Mouse (Mus musculus): Measurements from ENCODE around the gene Cit.

Cit gene

DNA sequence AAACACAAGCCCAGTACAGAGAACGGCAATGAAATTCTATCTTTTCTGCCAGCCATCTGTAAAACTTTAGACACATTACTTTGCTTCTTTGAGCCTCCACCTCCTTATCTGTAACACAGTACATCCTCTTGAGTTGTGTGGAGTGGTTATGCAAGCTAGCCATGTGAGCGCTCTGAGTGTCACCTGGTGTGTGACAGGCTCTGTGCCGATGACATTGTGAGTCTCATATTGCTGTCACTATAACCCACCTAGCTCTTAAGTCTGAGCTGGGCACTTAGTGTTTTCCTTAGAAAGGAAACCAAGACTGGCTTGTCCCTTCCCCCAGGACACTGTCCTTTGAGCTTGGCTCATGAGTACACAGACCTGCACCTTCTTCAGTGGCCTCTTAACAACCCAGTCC lies 203.2 kb downstream of the Cit start:
- TF ChIP-seq GATA4 (IDR thresholded peaks at IDR 0.05; ENCODE audit: insufficient replicate concordance, low read length), result no peak

- TF ChIP-seq GATA4 (IDR thresholded peaks at IDR 0.05; ENCODE audit: insufficient replicate concordance, low read length), result no peak
Observed at GRCm38 (mm10) chr5:116049821-116050220, 204.7 kb downstream of the Cit start.

DNA sequence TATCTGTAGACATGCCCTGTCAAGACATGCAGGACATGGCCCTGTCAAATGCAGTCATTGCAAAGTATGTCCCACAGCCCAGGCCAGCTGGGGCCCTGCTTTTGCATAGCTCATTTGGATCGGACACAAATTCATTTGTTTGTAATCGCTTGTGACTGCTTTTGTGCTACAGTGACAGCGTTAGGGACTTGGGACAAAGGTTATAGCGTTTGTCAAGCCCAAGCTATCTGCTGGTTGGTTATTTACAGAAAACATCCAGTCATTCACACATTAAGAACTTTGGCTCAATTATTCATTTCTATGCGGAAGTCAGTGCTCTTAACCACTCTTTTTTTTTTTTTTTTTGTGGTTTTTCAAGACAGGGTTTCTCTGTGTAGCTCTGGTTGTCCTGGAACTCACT lies 207.1 kb downstream of the Cit start:
- TF ChIP-seq GATA4 (IDR thresholded peaks at IDR 0.05; ENCODE audit: insufficient replicate concordance, low read length), result no peak

GRCm38 (mm10) chr5:116052826-116053225 lies 207.7 kb downstream of the Cit start:
- TF ChIP-seq GATA4 (IDR thresholded peaks at IDR 0.05; ENCODE audit: insufficient replicate concordance, low read length), result no peak

Measured in liver, adult (tissue).